Mouse (Mus musculus) forebrain, embryonic 13.5 days (tissue): Measurements from ENCODE around the gene Duox1. TPM values are rescaled to one million over a fixed set of nuclear protein-coding genes. Genes with fewer than 3 reads are reported as not detected.
"Not testable (repeated sequence)": the region's sequence is repeated elsewhere in the genome, so short reads cannot be mapped to it uniquely, and the experiment has no call there.

Experiments
- ATAC-seq: fragments of 200-750 bp; cut with Nextera tagmentation; 2 replicates; pipeline ENCODE4 v1.8.0; 2017
- H3K27ac ChIP-seq: fragments of 300-500 bp; sonication (generic); 2 replicates; pipeline ENCODE4 v1.5.1; 2015; ENCODE audit warnings: inconsistent platforms, mild to moderate bottlenecking, moderate library complexity
- H3K27me3 ChIP-seq: fragments of 300-500 bp; sonication (generic); 2 replicates; pipeline ENCODE4 v1.6.1; 2015; ENCODE audit warnings: mild to moderate bottlenecking, inconsistent platforms
- H3K36me3 ChIP-seq: fragments of 300-500 bp; sonication (generic); 2 replicates; pipeline ENCODE4 v1.6.1; 2015; ENCODE audit warnings: mild to moderate bottlenecking, inconsistent platforms; ENCODE audit not compliant: poor library complexity, severe bottlenecking
- H3K4me1 ChIP-seq: fragments of 300-500 bp; sonication (generic); 2 replicates; pipeline ENCODE4 v1.6.1; 2015; ENCODE audit warnings: inconsistent platforms
- H3K4me2 ChIP-seq: fragments of 300-500 bp; sonication (generic); 2 replicates; pipeline ENCODE4 v1.6.1; 2015; ENCODE audit warnings: inconsistent platforms, mild to moderate bottlenecking, moderate library complexity
- H3K4me3 ChIP-seq: fragments of 300-500 bp; sonication (generic); 2 replicates; pipeline ENCODE4 v1.5.1; 2015; ENCODE audit warnings: mild to moderate bottlenecking, inconsistent platforms
- H3K9ac ChIP-seq: fragments of 300-500 bp; sonication (generic); 2 replicates; pipeline ENCODE4 v1.6.1; 2015; ENCODE audit warnings: mild to moderate bottlenecking, inconsistent platforms
- H3K9me3 ChIP-seq: fragments of 300-500 bp; sonication (generic); replicated peaks from 2 replicates; pipeline ENCODE4 v1.6.1; 2016; ENCODE audit warnings: inconsistent platforms
- WGBS: fragments of 180-500 bp; shearing (Covaris S2); methylation state at CpG from one replicate; pipeline ENCODE4 v1.1.7; 2015; 5-methylcytosine and 5-hydroxymethylcytosine counted together
- polyA plus RNA-seq: library from polyadenylated mRNA; unstranded; fragments of >200 nt; fragmentation: Nextera tagmentation; extraction: Ambion mirVana; gene quantifications from 2 replicates; pipeline ENCODE4 v1.2.1, GENCODE M21; 2015

Gene Duox1
- polyA plus RNA-seq, 1 experiment from 2014 or later: not detected

- H3K9me3 ChIP-seq: no peaks in the 10 kb centered on the region
- no peaks in the 10 kb centered on the region for H3K36me3 ChIP-seq
- 81% methylated on average over 16 of the region's 16 CpGs for WGBS
- H3K4me1 ChIP-seq: 0 out of 2 replicates have a peak, but pooled peaks cover 3% of the 10 kb centered on the region
- no peak for ATAC-seq
- H3K4me2 ChIP-seq: no peak overlapping the region
- H3K9ac ChIP-seq: no peak overlapping the region
- 0 out of 2 replicates have a peak, but pooled peaks cover 2% of the 10 kb centered on the region for H3K27me3 ChIP-seq
- no peak overlapping the region for H3K27ac ChIP-seq
- H3K4me3 ChIP-seq: no peak overlapping the region
Measured at GRCm38 (mm10) chr2:122381329-122382103, 66.0 kb downstream of the Duox1 start.

- ATAC-seq: no peak
- H3K9ac ChIP-seq: no peak overlapping the region
- no peak overlapping the region for H3K4me3 ChIP-seq
- H3K4me2 ChIP-seq: no peak overlapping the region
- no peak overlapping the region for H3K27ac ChIP-seq
- no peaks in the 10 kb centered on the region for H3K9me3 ChIP-seq
- WGBS: 80% methylated on average over 6 of the region's 6 CpGs
- H3K36me3 ChIP-seq: no peaks in the 10 kb centered on the region
- H3K27me3 ChIP-seq: 0 out of 2 replicates have a peak, but pooled peaks cover 2% of the 10 kb centered on the region
- 0 out of 2 replicates have a peak, but pooled peaks cover 3% of the 10 kb centered on the region for H3K4me1 ChIP-seq
Measured at GRCm38 (mm10) chr2:122382121-122382520, 66.6 kb downstream of the Duox1 start.

GRCm38 (mm10) chr2:122385095-122385494, 69.6 kb downstream of the Duox1 start:
- H3K27ac ChIP-seq: no peak overlapping the region

GRCm38 (mm10) chr2:122387135-122387534, 71.7 kb downstream of the Duox1 start:
- H3K36me3 ChIP-seq, H3K27ac ChIP-seq: not testable (repeated sequence)

More at GRCm38 (mm10) chr2:122385095-122385494, 69.6 kb downstream of the Duox1 start:
- no peak for ATAC-seq
- H3K4me3 ChIP-seq: no peak overlapping the region
- no peaks in the 10 kb centered on the region for H3K27me3 ChIP-seq
- H3K4me1 ChIP-seq: 0 out of 2 replicates have a peak, but pooled peaks cover 3% of the 10 kb centered on the region
- WGBS: 44% methylated on average over 3 of the region's 3 CpGs
- H3K9me3 ChIP-seq: no peaks in the 10 kb centered on the region
- no peak overlapping the region for H3K9ac ChIP-seq
- no peak overlapping the region for H3K4me2 ChIP-seq
- no peaks in the 10 kb centered on the region for H3K36me3 ChIP-seq

GRCm38 (mm10) chr2:122396150-122396549, 80.7 kb downstream of the Duox1 start:
- H3K27ac ChIP-seq: no peak overlapping the region
- no peak overlapping the region for H3K4me3 ChIP-seq
- H3K9ac ChIP-seq: no peak overlapping the region
- ATAC-seq: no peak
- 92% methylated on average over 1 of the region's 1 CpGs for WGBS
- no peaks in the 10 kb centered on the region for H3K9me3 ChIP-seq
- H3K27me3 ChIP-seq: no peaks in the 10 kb centered on the region
- H3K36me3 ChIP-seq: no peaks in the 10 kb centered on the region
- H3K4me1 ChIP-seq: no peaks in the 10 kb centered on the region
- H3K4me2 ChIP-seq: no peak overlapping the region

More at GRCm38 (mm10) chr2:122387135-122387534, 71.7 kb downstream of the Duox1 start:
- not testable (repeated sequence) for H3K27me3 ChIP-seq, ATAC-seq, H3K4me3 ChIP-seq, H3K9ac ChIP-seq, H3K9me3 ChIP-seq, H3K4me1 ChIP-seq, H3K4me2 ChIP-seq
- 91% methylated on average over 3 of the region's 3 CpGs for WGBS

Other genes with a start within 250 kb of the Duox1 start
- gene Spg11, start 197.3 kb upstream of the Duox1 start, polyA plus RNA-seq: 8.5 and 10.5 TPM in 2 replicates
- gene B2m, start 168.0 kb upstream of the Duox1 start, polyA plus RNA-seq: 65.6 and 70.8 TPM in 2 replicates
- not detected in 2 replicates for gene Trim69, start 155.0 kb upstream of the Duox1 start, polyA plus RNA-seq
- gene Patl2, start 129.5 kb upstream of the Duox1 start, polyA plus RNA-seq: not detected in 2 replicates
- not detected in 2 replicates for gene Terb2, start 129.4 kb upstream of the Duox1 start, polyA plus RNA-seq
- gene Sord, start 80.9 kb upstream of the Duox1 start, polyA plus RNA-seq: 18.8 and 19.8 TPM in 2 replicates
- not detected in 2 replicates for gene Duox2, start 17.2 kb upstream of the Duox1 start, polyA plus RNA-seq
- not detected in 2 replicates for gene Duoxa2, start 16.8 kb upstream of the Duox1 start, polyA plus RNA-seq
- gene Duoxa1, start 1.9 kb upstream of the Duox1 start, polyA plus RNA-seq: not detected in 2 replicates
- gene Shf, start 53.5 kb downstream of the Duox1 start, polyA plus RNA-seq: 6.2 and 6.8 TPM in 2 replicates
- not detected in 2 replicates for gene Slc28a2, start 110.8 kb downstream of the Duox1 start, polyA plus RNA-seq
- gene Gm14085, start 169.3 kb downstream of the Duox1 start, polyA plus RNA-seq: not detected in 2 replicates